Mouse (Mus musculus) erythroblast, embryonic 14.5 days (primary cell): Measurements from ENCODE around the gene Ighmbp2. TPM values are rescaled to one million over a fixed set of nuclear protein-coding genes. Genes with fewer than 3 reads are reported as not detected.

Experiments
- H3K27me3 ChIP-seq: 2 replicates; pipeline ENCODE4 v1.6.1; 2012; ENCODE audit warnings: inconsistent platforms; ENCODE audit not compliant: control insufficient read depth
- H3K36me3 ChIP-seq: 2 replicates; pipeline ENCODE4 v1.6.1; 2012; ENCODE audit warnings: mild to moderate bottlenecking, inconsistent platforms; ENCODE audit not compliant: control insufficient read depth
- H3K4me1 ChIP-seq: 2 replicates; pipeline ENCODE4 v1.6.1; 2012; ENCODE audit warnings: inconsistent platforms; ENCODE audit not compliant: control insufficient read depth
- H3K4me3 ChIP-seq: replicated peaks from 2 replicates; pipeline ENCODE3; 2012; ENCODE audit warnings: moderate library complexity, mild to moderate bottlenecking, inconsistent platforms
- H3K9me3 ChIP-seq: 2 replicates; pipeline ENCODE4 v1.6.1; 2012; ENCODE audit warnings: low read length, inconsistent platforms, mixed read lengths; ENCODE audit not compliant: control insufficient read depth
- GATA1 ChIP-seq: IDR thresholded peaks from 2 replicates; pipeline ENCODE4 v1.6.1; 2012; ENCODE audit warnings: low read length, inconsistent platforms, mixed read lengths
- TAL1 ChIP-seq: IDR thresholded peaks from 3 replicates; pipeline ENCODE4 v1.6.1; 2012; ENCODE audit warnings: low read length, inconsistent platforms, mixed read lengths
- polyA plus RNA-seq: library from polyadenylated mRNA; stranded (reverse); fragments of >175 nt; gene quantifications from 2 replicates; pipeline ENCODE4 v1.2.3, GENCODE M21; 2012

Gene Ighmbp2
- polyA plus RNA-seq, 1 experiment: 0.26 TPM

- peaks cover 6% of the 10 kb centered on the region for H3K4me1 ChIP-seq
- peaks cover 24% of the 10 kb centered on the region for H3K36me3 ChIP-seq
- no peak overlapping the region for H3K4me3 ChIP-seq
- H3K27me3 ChIP-seq: no peaks in the 10 kb centered on the region
- TF ChIP-seq TAL1: no peak
- no peaks in the 10 kb centered on the region for H3K9me3 ChIP-seq
These were observed 12.4 kb upstream of the Ighmbp2 start for GRCm38 (mm10) chr19:3295245-3295644.

GRCm38 (mm10) chr19:3292993-3293392 lies 10.2 kb upstream of the Ighmbp2 start:
- Histone ChIP-seq H3K9me3 (no peaks in the 10 kb centered on the region), H3K36me3 (peaks cover 44% of the 10 kb centered on the region), H3K4me1 (peaks cover 6% of the 10 kb centered on the region), H3K4me3 (no peak overlapping the region), H3K27me3 (no peaks in the 10 kb centered on the region)
- no peak for TF ChIP-seq GATA1
- no peak for TF ChIP-seq TAL1

- TF ChIP-seq GATA1 (no peak), TAL1 (no peak)
- peaks cover 51% of the 10 kb centered on the region for H3K36me3 ChIP-seq
These were observed 9.2 kb upstream of the Ighmbp2 start for GRCm38 (mm10) chr19:3292028-3292427.

GRCm38 (mm10) chr19:3289006-3289405 lies 6.2 kb upstream of the Ighmbp2 start:
- H3K4me1 ChIP-seq: peaks cover 5% of the 10 kb centered on the region
- no peak overlapping the region for H3K4me3 ChIP-seq
- TF ChIP-seq GATA1: no peak
- no peak for TF ChIP-seq TAL1
- H3K36me3 ChIP-seq: peaks cover 73% of the 10 kb centered on the region
- no peaks in the 10 kb centered on the region for H3K9me3 ChIP-seq
- no peaks in the 10 kb centered on the region for H3K27me3 ChIP-seq

More at GRCm38 (mm10) chr19:3292028-3292427, 9.2 kb upstream of the Ighmbp2 start:
- Histone ChIP-seq H3K27me3 (no peaks in the 10 kb centered on the region), H3K4me3 (no peak overlapping the region), H3K9me3 (no peaks in the 10 kb centered on the region), H3K4me1 (peaks cover 4% of the 10 kb centered on the region)

DNA sequence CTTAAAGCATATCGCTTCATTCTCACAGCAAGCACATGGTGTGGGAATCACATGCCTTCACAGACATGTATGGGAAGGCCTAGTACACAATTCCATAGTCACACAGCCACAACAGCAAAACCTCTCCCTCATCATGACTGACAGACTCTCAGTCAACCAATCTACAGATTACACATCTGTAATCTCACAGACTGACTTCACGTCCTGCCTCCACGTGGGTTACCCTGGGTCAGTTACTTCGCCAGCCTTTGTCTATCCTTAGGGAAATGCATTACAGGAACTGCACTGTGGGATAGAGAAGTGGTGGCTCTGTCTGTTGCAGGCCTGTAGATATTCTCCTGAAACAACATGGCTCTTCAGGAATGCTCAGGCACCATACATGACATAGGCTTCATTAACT lies 931 bp downstream of the Ighmbp2 start:
- no peaks in the 10 kb centered on the region for H3K9me3 ChIP-seq
- peaks cover 34% of the 10 kb centered on the region for H3K4me1 ChIP-seq
- TF ChIP-seq GATA1 (no peak), TAL1 (no peak)
- peak overlapping the region; percentile 72 for H3K4me3 ChIP-seq
- H3K27me3 ChIP-seq: no peaks in the 10 kb centered on the region
- peaks cover 53% of the 10 kb centered on the region for H3K36me3 ChIP-seq

GRCm38 (mm10) chr19:3275744-3276365 lies 7.0 kb downstream of the Ighmbp2 start:
- Histone ChIP-seq H3K36me3 (peaks cover 90% of the 10 kb centered on the region), H3K4me3 (no peak overlapping the region), H3K27me3 (no peaks in the 10 kb centered on the region), H3K9me3 (no peaks in the 10 kb centered on the region), H3K4me1 (no peaks in the 10 kb centered on the region; the same call in 1 of the 2 replicates)
- TF ChIP-seq TAL1: no peak
- no peak for TF ChIP-seq GATA1

- TF ChIP-seq TAL1 (no peak), GATA1 (no peak)
- Histone ChIP-seq H3K36me3 (peaks cover 95% of the 10 kb centered on the region), H3K4me3 (no peak overlapping the region)
These were observed 9.5 kb downstream of the Ighmbp2 start for GRCm38 (mm10) chr19:3273331-3273730.

DNA sequence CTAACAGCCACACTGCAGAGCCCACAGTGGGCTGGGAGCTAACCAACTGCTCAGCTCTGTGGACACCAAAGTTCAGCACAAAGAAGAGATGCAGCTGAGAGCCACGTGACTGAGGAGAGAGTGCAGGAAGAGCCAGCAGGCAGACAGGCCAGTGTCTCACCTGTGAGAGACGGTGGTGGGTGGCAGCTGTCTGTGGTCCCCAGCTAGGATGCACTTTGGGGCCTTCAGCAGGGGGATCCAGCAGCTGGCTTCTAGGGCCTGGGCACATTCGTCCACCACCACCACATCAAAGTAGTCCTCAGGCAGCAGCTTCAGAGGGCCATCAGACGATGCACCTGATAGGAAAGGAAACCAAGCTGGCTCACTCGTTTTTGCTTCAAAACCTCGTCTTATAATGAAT lies 11.5 kb downstream of the Ighmbp2 start:
- no peak for TF ChIP-seq TAL1
- no peak for TF ChIP-seq GATA1
- Histone ChIP-seq H3K9me3 (no peaks in the 10 kb centered on the region), H3K36me3 (peaks cover 92% of the 10 kb centered on the region), H3K4me3 (no peak overlapping the region), H3K27me3 (no peaks in the 10 kb centered on the region), H3K4me1 (no peaks in the 10 kb centered on the region)

More at GRCm38 (mm10) chr19:3273331-3273730, 9.5 kb downstream of the Ighmbp2 start:
- Histone ChIP-seq H3K27me3 (no peaks in the 10 kb centered on the region), H3K4me1 (no peaks in the 10 kb centered on the region), H3K9me3 (no peaks in the 10 kb centered on the region)

DNA sequence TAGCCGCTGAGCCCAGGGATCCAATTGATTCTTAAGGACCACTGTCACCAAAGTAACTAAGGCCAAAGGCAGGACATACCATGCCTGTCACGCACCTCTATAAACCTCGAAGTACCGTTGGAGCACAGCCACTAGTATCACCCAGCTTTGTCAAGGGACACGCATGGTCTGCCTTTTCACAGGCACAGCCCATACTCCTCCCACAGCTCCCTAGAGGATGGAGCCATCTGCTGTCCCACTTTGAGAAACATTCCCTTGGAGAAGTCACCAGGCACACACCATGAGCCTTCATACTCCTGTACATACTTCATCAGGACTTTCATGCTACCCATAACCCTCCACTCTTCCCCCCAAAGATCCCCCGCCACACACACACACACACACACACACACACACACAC lies 13.0 kb downstream of the Ighmbp2 start:
- H3K4me3 ChIP-seq: no peak overlapping the region
- H3K36me3 ChIP-seq: peaks cover 94% of the 10 kb centered on the region
- no peaks in the 10 kb centered on the region for H3K4me1 ChIP-seq
- H3K9me3 ChIP-seq: no peaks in the 10 kb centered on the region
- H3K27me3 ChIP-seq: no peaks in the 10 kb centered on the region
- TF ChIP-seq GATA1 (no peak), TAL1 (no peak)

GRCm38 (mm10) chr19:3269279-3269678 lies 13.5 kb downstream of the Ighmbp2 start:
- Histone ChIP-seq H3K4me3 (no peak overlapping the region), H3K4me1 (no peaks in the 10 kb centered on the region), H3K36me3 (peaks cover 94% of the 10 kb centered on the region), H3K27me3 (no peaks in the 10 kb centered on the region), H3K9me3 (no peaks in the 10 kb centered on the region)
- TF ChIP-seq TAL1 (no peak), GATA1 (no peak)
